Mouse (Mus musculus): ENCODE measurements around the gene Cherp. TPM values are rescaled to one million over a fixed set of nuclear protein-coding genes. Genes with fewer than 3 reads are reported as not detected.

Cherp gene
- polyA plus RNA-seq, 1 experiment from 2014 or later, result 41.2 TPM

DNA sequence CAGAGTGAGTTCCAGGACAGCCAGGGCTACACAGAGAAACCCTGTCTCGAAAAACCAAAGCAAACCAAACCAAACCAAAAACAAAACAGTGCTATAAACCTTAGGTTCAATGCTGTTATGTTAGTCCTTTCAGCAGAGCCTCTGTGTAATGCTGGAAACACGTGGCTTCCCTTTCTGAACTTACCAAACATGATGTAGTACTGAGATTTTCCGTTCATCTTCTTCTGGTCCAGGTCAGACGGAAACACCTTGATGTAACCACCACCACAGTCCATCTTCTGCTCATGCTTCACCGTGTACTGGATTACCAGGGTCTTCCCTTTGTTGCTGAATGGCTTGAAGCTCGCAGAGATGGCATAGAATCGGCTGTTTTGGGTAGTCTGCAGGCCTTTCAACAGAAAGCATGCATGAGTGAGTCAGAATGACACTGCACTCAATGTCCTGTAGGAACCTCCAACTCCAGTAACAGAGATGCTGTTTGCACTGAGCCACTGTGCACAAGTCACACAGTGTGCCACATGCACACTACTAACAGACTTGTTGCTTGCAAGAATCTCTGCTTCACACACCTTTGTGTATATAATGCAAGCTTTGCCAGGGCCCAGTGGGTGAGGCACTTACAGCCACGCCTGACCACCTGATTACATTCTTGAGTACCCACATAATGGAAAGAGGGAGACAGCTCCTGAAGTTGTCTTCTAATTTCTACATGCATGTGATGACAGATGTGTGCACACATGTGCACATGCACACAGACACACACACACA, 36.6 kb downstream of the Cherp start:
- H3K4me2 ChIP-seq, result no peak overlapping the region
- 74% methylated on average over 8 of the region's 8 CpGs for WGBS

DNA sequence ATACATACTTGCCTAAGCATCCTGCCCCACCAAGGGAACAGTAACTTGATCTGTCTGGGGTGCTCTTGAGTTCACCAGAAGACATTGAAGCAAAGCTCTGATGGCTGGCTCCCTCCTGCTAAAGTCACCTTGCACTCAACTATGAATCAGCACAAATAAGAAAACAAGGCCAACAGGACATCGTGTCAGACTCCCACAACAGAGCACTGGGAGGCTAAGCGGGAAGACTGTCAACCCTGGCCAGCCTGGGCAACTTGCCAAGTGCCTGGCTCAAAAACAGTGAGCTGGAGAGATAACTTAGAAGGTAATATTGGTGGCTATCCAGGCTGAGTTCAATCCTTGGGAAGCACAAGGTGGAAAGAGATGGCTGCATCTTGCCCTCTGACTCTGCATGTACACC, 40.1 kb downstream of the Cherp start:
- H3K9me3 ChIP-seq (replicated peaks), result no peaks in the 10 kb centered on the region
- H3K9ac ChIP-seq (replicated peaks), result no peak overlapping the region
- H3K4me1 ChIP-seq, result no peaks in the 10 kb centered on the region
- H3K36me3 ChIP-seq, result no peaks in the 10 kb centered on the region
- no peak overlapping the region for H3K4me2 ChIP-seq
- 25% methylated on average over 2 of the region's 2 CpGs for WGBS
- no peaks in the 10 kb centered on the region for H3K27me3 ChIP-seq (replicated peaks)
- no peak overlapping the region for H3K4me3 ChIP-seq (replicated peaks)
- ATAC-seq (ENCODE audit: low FRiP score), result no peak
- H3K27ac ChIP-seq (replicated peaks), result no peak overlapping the region

More for the DNA sequence above, 36.6 kb downstream of the Cherp start:
- Histone ChIP-seq H3K9ac (replicated peaks) (no peak overlapping the region), H3K27me3 (replicated peaks) (no peaks in the 10 kb centered on the region), H3K27ac (replicated peaks) (no peak overlapping the region), H3K36me3 (no peaks in the 10 kb centered on the region), H3K4me3 (replicated peaks) (no peak overlapping the region), H3K4me1 (peaks cover 4% of the 10 kb centered on the region), H3K9me3 (replicated peaks) (no peaks in the 10 kb centered on the region)
- no peak for ATAC-seq (ENCODE audit: low FRiP score)

DNA sequence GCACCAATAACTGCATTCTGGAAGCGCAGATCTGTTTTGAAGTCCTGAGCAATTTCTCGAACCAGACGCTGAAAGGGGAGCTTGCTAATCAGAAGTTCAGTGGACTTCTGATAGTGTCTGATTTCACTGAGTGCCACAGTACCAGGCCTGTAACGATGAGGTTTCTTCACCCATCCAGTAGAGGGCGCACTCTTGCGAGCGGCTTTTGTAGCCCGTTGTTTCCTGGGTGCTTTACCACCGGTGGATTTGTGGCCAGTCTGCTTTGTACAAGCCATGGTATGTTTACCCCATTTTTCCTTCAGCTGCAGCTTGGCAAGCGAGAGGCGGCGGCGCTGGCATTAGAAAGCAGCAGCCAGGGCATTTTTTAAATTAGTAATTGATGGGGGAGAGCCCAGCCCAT, 45.4 kb downstream of the Cherp start:
- Histone ChIP-seq H3K9me3 (replicated peaks) (no peaks in the 10 kb centered on the region), H3K27me3 (replicated peaks) (no peaks in the 10 kb centered on the region), H3K36me3 (no peaks in the 10 kb centered on the region), H3K9ac (replicated peaks) (no peak overlapping the region), H3K4me2 (no peak overlapping the region), H3K27ac (replicated peaks) (no peak overlapping the region), H3K4me1 (no peaks in the 10 kb centered on the region), H3K4me3 (replicated peaks) (no peak overlapping the region)
- WGBS, result 52% methylated on average over 13 of the region's 13 CpGs
- ATAC-seq (ENCODE audit: low FRiP score), result no peak

DNA sequence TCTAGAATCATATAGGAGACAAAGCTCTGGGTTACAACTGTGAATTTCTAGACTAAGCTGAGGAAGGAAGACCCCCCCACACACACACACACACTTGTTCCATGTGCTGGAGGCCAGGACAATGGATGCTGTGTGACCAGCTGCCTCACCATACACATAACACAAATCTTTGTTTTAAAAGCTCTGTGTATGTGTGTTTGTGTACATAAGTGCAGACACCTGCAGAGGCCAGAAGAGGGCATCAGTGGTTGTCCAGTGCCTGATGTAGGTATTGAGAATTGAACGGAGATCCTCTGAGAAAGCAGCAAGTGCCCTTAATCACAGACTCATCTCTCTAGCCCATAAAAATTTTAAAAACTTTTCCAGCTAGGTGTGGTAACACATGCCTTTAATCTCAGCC, 52.1 kb downstream of the Cherp start:
- Histone ChIP-seq H3K9me3 (replicated peaks) (no peaks in the 10 kb centered on the region), H3K36me3 (no peaks in the 10 kb centered on the region), H3K4me1 (peaks cover 31% of the 10 kb centered on the region), H3K4me3 (replicated peaks) (no peak overlapping the region), H3K9ac (replicated peaks) (no peak overlapping the region), H3K27ac (replicated peaks) (no peak overlapping the region), H3K27me3 (replicated peaks) (no peaks in the 10 kb centered on the region), H3K4me2 (no peak overlapping the region)
- WGBS, result 56% methylated on average over 1 of the region's 1 CpGs
- ATAC-seq (ENCODE audit: low FRiP score), result no peak

DNA sequence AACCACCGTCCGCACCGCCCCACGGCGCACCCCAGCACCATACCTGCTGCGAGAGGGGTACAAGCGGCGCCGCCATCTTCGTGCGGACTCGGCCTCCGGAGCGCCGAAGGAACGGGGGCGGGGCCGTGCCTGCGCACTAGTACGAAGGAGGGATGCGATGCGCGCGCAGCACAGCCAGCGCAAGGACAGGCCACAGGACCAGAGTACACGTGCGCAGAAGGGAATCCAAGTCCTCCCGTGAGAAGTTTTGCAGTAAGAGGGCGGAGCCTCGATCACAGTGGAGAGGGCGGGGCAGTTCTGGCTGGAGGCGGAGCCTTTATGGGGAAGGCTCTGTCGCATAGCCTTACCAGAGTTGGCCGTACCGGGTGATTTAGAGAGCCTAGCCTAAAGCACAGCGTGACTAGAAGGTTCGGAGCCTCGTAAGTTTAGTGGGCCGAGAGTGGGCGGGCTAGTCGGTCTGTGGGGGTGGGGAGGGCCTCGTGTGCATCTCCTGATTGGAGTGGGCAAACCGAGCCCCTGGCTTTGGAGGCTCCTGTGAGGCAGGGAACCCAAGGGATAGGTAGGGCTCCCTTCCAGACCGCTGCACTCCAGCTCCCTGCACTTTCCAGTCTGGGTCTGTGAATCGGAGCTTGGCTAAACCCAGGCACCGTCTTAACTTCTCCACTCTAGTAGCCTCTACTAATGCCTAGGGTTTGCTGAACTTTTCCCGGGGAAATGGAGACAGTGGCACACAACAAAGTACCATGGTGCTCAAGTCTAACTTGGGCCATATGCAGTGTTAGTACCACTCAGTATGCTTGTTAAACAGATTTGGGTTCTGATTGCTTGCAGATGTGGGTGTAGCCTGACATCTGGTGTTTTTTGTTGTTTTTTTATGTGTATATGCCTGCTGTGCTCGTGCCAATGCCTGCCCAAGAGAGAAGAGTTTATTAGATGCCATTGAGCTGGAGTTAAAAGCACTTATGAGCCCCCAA, 53.4 kb downstream of the Cherp start, which contains the start of gene Eps15l1:
TSS of gene Eps15l1 (minus strand) at position 99 of the 974 bp plus-strand sequence.
- peak within 1 kb of the TSS; percentile 85 for H3K27ac ChIP-seq (replicated peaks)
- peak within 1 kb of the TSS; percentile 75 for H3K4me3 ChIP-seq (replicated peaks)
- H3K4me1 ChIP-seq, result peaks cover 44% of the 10 kb centered on the region
- H3K4me2 ChIP-seq, result peak within 1 kb of the TSS; percentile 82
- no peaks in the 10 kb centered on the region for H3K36me3 ChIP-seq
- H3K9me3 ChIP-seq (replicated peaks), result no peaks in the 10 kb centered on the region
- under 1% methylated on average over 48 of the region's 48 CpGs for WGBS
- H3K9ac ChIP-seq (replicated peaks), result peak within 1 kb of the TSS; percentile 90
- ATAC-seq (ENCODE audit: low FRiP score), result peak; percentile 97
- no peaks in the 10 kb centered on the region for H3K27me3 ChIP-seq (replicated peaks)

DNA sequence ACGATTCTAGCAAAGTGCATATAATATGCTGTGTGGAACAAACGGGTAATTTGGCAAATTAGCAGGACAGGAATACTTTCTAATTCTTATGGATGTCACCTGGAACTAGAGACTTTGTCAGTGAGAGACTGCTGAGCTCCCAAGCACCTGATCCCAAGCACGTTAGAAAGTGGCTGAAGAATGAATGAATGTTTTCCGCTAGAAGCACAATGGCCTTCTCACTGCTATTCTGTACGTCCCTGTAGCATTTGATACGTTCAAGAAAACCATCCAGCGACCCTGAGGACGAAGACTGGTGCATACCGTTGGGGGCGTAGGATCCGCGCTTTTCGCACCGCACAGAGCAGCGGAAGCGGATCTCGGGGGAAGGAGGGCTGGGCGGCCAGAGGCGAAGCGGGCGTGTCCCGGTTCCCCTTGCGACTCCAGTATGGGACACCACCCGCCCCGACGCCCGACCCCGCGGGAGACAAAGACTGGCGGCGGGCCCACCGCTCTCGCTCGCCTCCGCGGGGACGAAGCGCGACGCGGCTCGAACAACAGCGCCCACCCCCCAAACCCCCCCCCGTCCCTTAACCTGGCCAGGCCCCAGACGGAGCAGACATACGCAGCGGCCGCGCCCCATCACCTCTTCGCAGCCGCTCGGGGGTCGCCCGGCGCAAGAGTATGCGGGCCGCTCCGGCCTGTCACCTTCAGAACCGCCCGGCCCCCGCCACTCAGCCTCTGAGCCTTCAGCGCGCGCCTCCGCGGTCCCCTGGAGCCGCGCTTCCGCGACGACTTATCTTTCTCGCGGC, 54.3 kb downstream of the Cherp start:
- peaks cover 53% of the 10 kb centered on the region for H3K4me1 ChIP-seq
- peak overlapping the region; percentile 75 for H3K4me3 ChIP-seq (replicated peaks)
- peak overlapping the region; percentile 85 for H3K27ac ChIP-seq (replicated peaks)
- H3K9ac ChIP-seq (replicated peaks), result peak overlapping the region; percentile 90
- no peaks in the 10 kb centered on the region for H3K36me3 ChIP-seq
- ATAC-seq (ENCODE audit: low FRiP score), result peak; percentile 69
- no peaks in the 10 kb centered on the region for H3K27me3 ChIP-seq (replicated peaks)
- H3K9me3 ChIP-seq (replicated peaks), result no peaks in the 10 kb centered on the region
- H3K4me2 ChIP-seq, result peak overlapping the region; percentile 82
- WGBS, result under 1% methylated on average over 67 of the region's 73 CpGs

DNA sequence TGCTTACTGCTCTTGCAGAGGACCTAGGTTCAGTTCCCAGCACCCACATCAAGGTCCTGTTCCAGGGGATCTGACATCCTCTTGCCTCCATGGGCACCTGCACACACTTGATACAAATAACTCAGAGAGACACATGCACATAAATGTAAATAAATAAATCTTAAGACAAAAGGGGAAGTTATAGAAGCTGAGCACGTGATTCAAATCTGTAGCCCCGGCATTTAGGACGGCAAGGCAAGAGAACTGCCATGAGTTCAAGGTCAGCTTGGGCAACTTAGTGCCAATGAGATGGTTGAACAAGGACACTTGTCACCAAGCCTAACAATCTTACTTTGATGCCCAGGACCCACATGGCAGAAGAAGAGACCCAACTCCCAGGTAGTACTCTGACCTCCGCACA, 57.0 kb downstream of the Cherp start:
- H3K4me3 ChIP-seq (replicated peaks), result no peak overlapping the region
- H3K36me3 ChIP-seq, result 0 out of 2 replicates have a peak, but pooled peaks cover 3% of the 10 kb centered on the region
- no peak overlapping the region for H3K27ac ChIP-seq (replicated peaks)
- H3K9me3 ChIP-seq (replicated peaks), result no peaks in the 10 kb centered on the region
- H3K27me3 ChIP-seq (replicated peaks), result no peaks in the 10 kb centered on the region
- WGBS, result 92% methylated on average over 4 of the region's 4 CpGs
- no peak for ATAC-seq (ENCODE audit: low FRiP score)
- no peak overlapping the region for H3K9ac ChIP-seq (replicated peaks)
- no peak overlapping the region for H3K4me2 ChIP-seq
- H3K4me1 ChIP-seq, result peaks cover 70% of the 10 kb centered on the region

DNA sequence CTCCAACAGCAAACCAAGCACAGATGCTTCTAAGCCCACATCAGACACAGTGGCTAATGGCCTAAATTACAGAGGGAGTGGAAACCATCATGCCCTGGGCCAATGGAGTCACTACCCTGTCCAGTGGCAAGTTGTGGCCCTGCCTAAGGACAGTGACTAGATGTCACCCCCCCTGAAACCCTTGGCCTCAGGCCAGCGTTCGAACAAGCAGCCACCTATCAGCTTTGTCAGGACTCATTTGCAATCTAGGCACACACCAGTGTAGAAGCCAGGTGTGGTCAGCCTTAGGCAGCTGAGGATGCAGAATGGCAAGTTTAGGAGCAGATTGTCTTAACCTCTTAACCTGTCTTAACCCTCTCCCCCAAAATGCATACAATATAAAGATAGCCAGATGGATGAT, 59.8 kb downstream of the Cherp start:
- peaks cover 67% of the 10 kb centered on the region for H3K4me1 ChIP-seq
- ATAC-seq (ENCODE audit: low FRiP score), result no peak

DNA sequence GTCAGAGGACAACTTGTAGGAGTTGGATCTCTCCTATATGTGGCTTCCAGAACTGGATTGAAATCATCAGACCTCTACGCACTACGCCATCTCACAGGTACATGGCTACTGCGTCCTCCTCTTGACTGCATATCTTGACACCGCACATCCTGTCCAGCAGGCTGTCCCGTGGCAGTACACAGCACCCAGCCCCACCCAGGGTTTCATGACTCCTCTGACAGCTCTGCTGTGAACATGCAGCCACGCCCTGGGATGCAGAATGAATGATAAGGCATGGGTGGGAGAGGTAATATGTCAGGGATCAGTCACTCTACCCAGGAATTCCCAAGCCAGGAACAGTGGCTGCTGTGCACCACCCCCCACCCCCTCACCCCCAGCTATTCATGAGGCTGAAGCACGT, 61.2 kb downstream of the Cherp start:
- Histone ChIP-seq H3K4me2 (no peak overlapping the region), H3K4me1 (peaks cover 61% of the 10 kb centered on the region), H3K4me3 (replicated peaks) (no peak overlapping the region), H3K36me3 (peaks cover 3% of the 10 kb centered on the region; the same call in 1 of the 2 replicates), H3K27me3 (replicated peaks) (no peaks in the 10 kb centered on the region), H3K9ac (replicated peaks) (no peak overlapping the region), H3K9me3 (replicated peaks) (no peaks in the 10 kb centered on the region), H3K27ac (replicated peaks) (no peak overlapping the region)
- no peak for ATAC-seq (ENCODE audit: low FRiP score)
- WGBS, result 92% methylated on average over 7 of the region's 7 CpGs

More for the DNA sequence above, 59.8 kb downstream of the Cherp start:
- H3K27ac ChIP-seq (replicated peaks), result no peak overlapping the region
- H3K27me3 ChIP-seq (replicated peaks), result no peaks in the 10 kb centered on the region
- H3K4me3 ChIP-seq (replicated peaks), result no peak overlapping the region
- no peak overlapping the region for H3K4me2 ChIP-seq
- 86% methylated on average over 2 of the region's 2 CpGs for WGBS
- H3K9me3 ChIP-seq (replicated peaks), result no peaks in the 10 kb centered on the region
- H3K9ac ChIP-seq (replicated peaks), result no peak overlapping the region
- peaks cover 3% of the 10 kb centered on the region; the same call in 1 of the 2 replicates for H3K36me3 ChIP-seq
